Mouse (Mus musculus): ENCODE measurements around the gene Galns. TPM values are rescaled to one million over a fixed set of nuclear protein-coding genes. Genes with fewer than 3 reads are reported as not detected.

Galns gene
- total RNA-seq, 2 experiments from 2014 or later = 9.7 to 10.3 TPM

- no peak for DNase-seq (ENCODE audit: low spot score in 2 of 2)
- intact Hi-C loops (cut with DNase I) = no loop called here
Measured at GRCm38 (mm10) chr8:122550234-122550994, 60.8 kb downstream of the Galns start.

- no peak for DNase-seq (ENCODE audit: low spot score in 2 of 2)
- intact Hi-C loops (cut with DNase I) = no loop called here
Measured at GRCm38 (mm10) chr8:122548891-122549439, 62.3 kb downstream of the Galns start.

- no peak for DNase-seq (ENCODE audit: low spot score in 2 of 2)
- intact Hi-C loops (cut with DNase I) = no loop called here
Measured at GRCm38 (mm10) chr8:122548331-122548730, 62.9 kb downstream of the Galns start.

- DNase-seq (ENCODE audit: low spot score in 2 of 2) = no peak
- intact Hi-C loops (cut with DNase I) = no loop called here
Measured at GRCm38 (mm10) chr8:122547815-122548214, 63.4 kb downstream of the Galns start.

GRCm38 (mm10) chr8:122546811-122547453, 64.3 kb downstream of the Galns start:
- intact Hi-C loops (cut with DNase I) = no loop called here
- DNase-seq (ENCODE audit: low spot score in 2 of 2) = no peak

- DNase-seq (ENCODE audit: low spot score in 2 of 2) = no peak
- intact Hi-C loops (cut with DNase I) = no loop called here
Measured at GRCm38 (mm10) chr8:122546066-122546755, 65.1 kb downstream of the Galns start.

GRCm38 (mm10) chr8:122544138-122544537, 67.1 kb downstream of the Galns start:
- intact Hi-C loops (cut with DNase I) = no loop called here
- no peak for DNase-seq (ENCODE audit: low spot score in 2 of 2)

- DNase-seq (ENCODE audit: low spot score in 2 of 2) = no peak
- intact Hi-C loops (cut with DNase I) = no loop called here
Measured at GRCm38 (mm10) chr8:122538310-122539076, 72.8 kb downstream of the Galns start.

GRCm38 (mm10) chr8:122537812-122538211, 73.5 kb downstream of the Galns start:
- DNase-seq (ENCODE audit: low spot score in 2 of 2) = no peak
- intact Hi-C loops (cut with DNase I) = no loop called here

- no peak for DNase-seq (ENCODE audit: low spot score in 2 of 2)
- intact Hi-C loops (cut with DNase I) = no loop called here
Measured at GRCm38 (mm10) chr8:122537033-122537432, 74.2 kb downstream of the Galns start.

GRCm38 (mm10) chr8:122531312-122531711, 80.0 kb downstream of the Galns start:
- intact Hi-C loops (cut with DNase I) = no loop called here
- DNase-seq (ENCODE audit: low spot score in 2 of 2) = no peak

GRCm38 (mm10) chr8:122529159-122529558, 82.1 kb downstream of the Galns start:
- intact Hi-C loops (cut with DNase I) = no loop called here
- DNase-seq (ENCODE audit: low spot score in 2 of 2) = no peak

Small RNA genes lying within 50 kb of the gene (microRNA-seq; reads per million reads assigned to microRNA genes)
- 0 reads per million in 2 experiments for gene Mir6396

Other genes starting within 250 kb of the Galns start
- 10 to 100 TPM; 36.0 to 39.4 TPM for gene Zc3h18, start 234.9 kb downstream of the Galns start, total RNA-seq (2021)
- gene Il17c, start 189.4 kb downstream of the Galns start, total RNA-seq (2021) = not detected
- gene Cyba, start 178.5 kb downstream of the Galns start, total RNA-seq (2021) = 1 to 10 TPM; 8.6 to 9.9 TPM
- 10 to 100 TPM; 32.7 to 34.4 TPM for gene Mvd, start 168.0 kb downstream of the Galns start, total RNA-seq (2021)
- not detected for gene Snai3, start 150.7 kb downstream of the Galns start, total RNA-seq (2021)
- 10 to 100 TPM; 22.4 to 23.2 TPM for gene Rnf166, start 135.4 kb downstream of the Galns start, total RNA-seq (2021)
- gene Ctu2, start 135.3 kb downstream of the Galns start, total RNA-seq (2021) = 10 to 100 TPM; 23.9 to 30.9 TPM
- gene Piezo1, start 60.1 kb downstream of the Galns start, total RNA-seq (2021) = 10 to 100 TPM; 10.1 to 12.2 TPM
- gene Cdt1, start 43.4 kb downstream of the Galns start, total RNA-seq (2021) = 1 to 10 TPM; 2.2 to 3.5 TPM
- gene Aprt, start 34.6 kb downstream of the Galns start, total RNA-seq (2021) = 10 to 100 TPM; 73.7 to 81.1 TPM
- 10 to 100 TPM; 84.2 to 85.9 TPM for gene Trappc2l, start 177 bp upstream of the Galns start, total RNA-seq (2021)
- gene Pabpn1l, start 11.3 kb upstream of the Galns start, total RNA-seq (2021) = not detected
- 10 to 100 TPM; 27.2 to 29.7 TPM for gene Cbfa2t3, start 87.6 kb upstream of the Galns start, total RNA-seq (2021)
- gene Acsf3, start 164.0 kb upstream of the Galns start, total RNA-seq (2021) = 10 to 100 TPM; 19.0 to 20.9 TPM
- gene Cdh15, start 236.5 kb upstream of the Galns start, total RNA-seq (2021) = 1 to 10 TPM; 1.1 TPM

Data from left cerebral cortex, postnatal 14 days (tissue).